Mouse (Mus musculus): Measurements from ENCODE around the gene Zfp992. TPM values are rescaled to one million over a fixed set of nuclear protein-coding genes. Genes with fewer than 3 reads are reported as not detected.

Gene Zfp992
- 0.62 and 1.8 TPM in 2 replicates for polyA plus RNA-seq (2012; rRNA removed; ENCODE audit: low replicate concordance)

DNA sequence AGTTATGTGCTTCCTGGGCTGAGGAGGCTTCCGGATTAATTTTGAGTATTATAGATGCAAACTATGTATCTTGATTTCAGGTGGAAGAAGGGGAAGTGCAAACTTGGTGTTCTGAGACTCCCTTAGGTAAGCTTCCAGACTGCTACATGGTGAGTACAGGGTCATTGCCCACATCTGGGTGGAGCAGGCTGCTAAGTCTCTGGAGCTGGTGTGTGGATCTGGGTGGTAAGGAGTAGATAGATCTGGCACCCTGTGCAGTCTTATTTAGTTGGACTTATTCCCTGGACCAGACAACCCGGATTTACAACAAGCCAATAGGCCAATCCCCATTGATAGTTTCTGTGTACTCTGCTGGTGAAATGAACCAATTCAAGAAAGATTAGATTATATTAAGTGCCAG, at the start of gene Zfp992:
TSS of gene Zfp992 (plus strand) at position 74 of the 400 bp plus-strand sequence.

DNA sequence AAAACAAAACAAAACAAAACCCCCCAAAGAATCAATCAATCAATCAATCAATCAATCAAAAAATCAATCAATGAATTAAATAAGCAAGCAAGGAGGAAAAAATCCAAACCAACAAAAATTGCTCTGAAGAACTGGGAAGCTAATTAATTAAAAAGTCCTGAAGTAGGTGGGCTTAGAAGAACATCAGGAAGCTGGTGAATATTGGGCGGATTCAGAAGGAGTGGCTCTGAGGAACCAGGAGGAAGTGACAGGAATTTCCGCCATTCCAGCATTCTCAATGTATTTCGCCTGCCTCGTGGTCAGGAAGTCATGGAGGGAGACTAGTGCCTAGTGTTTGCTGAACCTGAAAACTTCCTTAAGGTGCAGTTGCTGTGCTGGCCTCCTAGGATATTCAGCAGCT, 52.9 kb downstream of the Zfp992 start, which contains the start of gene Zfp981:
TSS of gene Zfp981 (plus strand) at position 301 of the 400 bp plus-strand sequence.

Other genes starting within 250 kb of the Zfp992 start
- gene Zfp981, start 53.0 kb downstream of the Zfp992 start, polyA plus RNA-seq (2012; rRNA removed; ENCODE audit: low replicate concordance), result not detected in 2 replicates
- 1.6 and 3.4 TPM in 2 replicates for gene Zfp993, start 161.9 kb downstream of the Zfp992 start, polyA plus RNA-seq (2012; rRNA removed; ENCODE audit: low replicate concordance)

Measured in subcutaneous adipose tissue, adult 2 months (tissue).